Mouse (Mus musculus) megakaryocyte-erythroid progenitor cell, adult 5 weeks (primary cell): ENCODE measurements around the gene Olfr119. TPM values are rescaled to one million over a fixed set of nuclear protein-coding genes. Genes with fewer than 3 reads are reported as not detected.

Experiments
- polyA plus RNA-seq: library from polyadenylated mRNA; stranded (reverse); fragments of >175 nt; gene quantifications from 2 replicates; pipeline ENCODE4 v1.2.3, GENCODE M21; 2012

The Olfr119 gene
- polyA plus RNA-seq = not detected in 2 replicates

GRCm38 (mm10) chr17:37696264-37696663 is at the start of gene Olfr119:
Gene Olfr119 (plus strand): TSS chr17:37696564.

GRCm38 (mm10) chr17:37663682-37664081 is 32.7 kb upstream of the Olfr119 start, which contains the start of gene Olfr117:
Gene Olfr117 (minus strand): TSS chr17:37663782.

GRCm38 (mm10) chr17:37666688-37667087 is 29.7 kb upstream of the Olfr119 start, which contains the start of gene Olfr118:
Gene Olfr118 (plus strand): TSS chr17:37666988.

GRCm38 (mm10) chr17:37721508-37721907 is 25.1 kb downstream of the Olfr119 start, which contains the start of gene Olfr120:
Gene Olfr120 (plus strand): TSS chr17:37721808.

Other genes with a start within 250 kb of the Olfr119 start
- not detected in 2 replicates for gene Olfr109, start 237.6 kb upstream of the Olfr119 start, polyA plus RNA-seq
- not detected in 2 replicates for gene H2-M2, start 213.0 kb upstream of the Olfr119 start, polyA plus RNA-seq
- gene Olfr110, start 204.1 kb upstream of the Olfr119 start, polyA plus RNA-seq = not detected in 2 replicates
- not detected in 2 replicates for gene Olfr111, start 188.5 kb upstream of the Olfr119 start, polyA plus RNA-seq
- not detected in 2 replicates for gene Olfr112, start 127.1 kb upstream of the Olfr119 start, polyA plus RNA-seq
- gene Olfr113, start 118.9 kb upstream of the Olfr119 start, polyA plus RNA-seq = not detected in 2 replicates
- gene Olfr114, start 103.8 kb upstream of the Olfr119 start, polyA plus RNA-seq = not detected in 2 replicates
- not detected in 2 replicates for gene Olfr115, start 69.5 kb upstream of the Olfr119 start, polyA plus RNA-seq
- not detected in 2 replicates for gene Olfr116, start 69.4 kb upstream of the Olfr119 start, polyA plus RNA-seq
- gene Olfr117, start 32.8 kb upstream of the Olfr119 start, polyA plus RNA-seq = not detected in 2 replicates
- not detected in 2 replicates for gene Olfr118, start 29.6 kb upstream of the Olfr119 start, polyA plus RNA-seq
- gene Olfr120, start 25.2 kb downstream of the Olfr119 start, polyA plus RNA-seq = not detected in 2 replicates
- gene Olfr121, start 52.3 kb downstream of the Olfr119 start, polyA plus RNA-seq = not detected in 2 replicates
- not detected in 2 replicates for gene Olfr122, start 72.0 kb downstream of the Olfr119 start, polyA plus RNA-seq
- not detected in 2 replicates for gene Olfr123, start 97.0 kb downstream of the Olfr119 start, polyA plus RNA-seq
- gene Olfr124, start 103.3 kb downstream of the Olfr119 start, polyA plus RNA-seq = not detected in 2 replicates
- gene Olfr125, start 136.4 kb downstream of the Olfr119 start, polyA plus RNA-seq = not detected in 2 replicates
- gene Olfr126, start 150.9 kb downstream of the Olfr119 start, polyA plus RNA-seq = 0.04 TPM in 1 of 2 replicates, not detected in the other
- gene Olfr127, start 203.9 kb downstream of the Olfr119 start, polyA plus RNA-seq = 0.01 TPM in 1 of 2 replicates, not detected in the other
- not detected in 2 replicates for gene Olfr128, start 224.0 kb downstream of the Olfr119 start, polyA plus RNA-seq